9 mouse cellular contexts compared by ENCODE assay signal in the genomic region with DNA sequence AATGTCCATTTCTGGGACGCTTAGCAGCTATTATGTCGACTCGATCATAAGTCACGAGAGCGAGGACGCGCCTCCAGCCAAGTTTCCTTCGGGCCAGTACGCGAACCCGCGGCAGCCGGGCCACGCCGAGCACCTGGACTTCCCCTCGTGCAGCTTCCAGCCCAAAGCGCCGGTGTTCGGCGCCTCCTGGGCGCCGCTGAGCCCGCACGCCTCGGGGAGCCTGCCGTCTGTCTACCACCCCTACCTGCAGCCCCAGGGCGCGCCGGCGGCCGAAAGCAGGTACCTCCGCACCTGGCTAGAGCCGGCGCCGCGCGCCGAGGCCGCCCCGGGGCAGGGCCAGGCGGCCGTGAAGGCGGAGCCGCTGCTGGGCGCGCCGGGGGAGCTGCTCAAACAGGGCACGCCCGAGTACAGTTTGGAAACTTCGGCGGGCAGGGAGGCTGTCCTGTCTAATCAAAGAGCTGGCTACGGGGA. TPM values are rescaled to one million over a fixed set of nuclear protein-coding genes. Genes with fewer than 3 reads are reported as not detected.
DNase-seq lines count a peak whose midpoint lies in the region; ATAC-seq and TF ChIP-seq lines count a peak whose summit lies in the region.
"Had no signal": no experiment of that assay in that cellular context is flagged by ENCODE, and none has a peak within 500 bp of the region (broad histone marks: within the 10 kb centered on the region; RNA-seq: fewer than 3 reads in every experiment).

No protein-coding gene starts in this region.

- H3K4me1 ChIP-seq in hindbrain, embryonic 12.5 days: peaks cover 6% of the 10 kb centered on the region
- H3K4me1 ChIP-seq in limb, embryonic 11.5 days (ENCODE audit: control insufficient read depth, insufficient read depth, low read length): peaks cover 21% of the 10 kb centered on the region

- peak overlapping the region; percentile 23 for H3K4me3 ChIP-seq in hindbrain, embryonic 12.5 days
- peak overlapping the region; percentile 22 for H3K4me3 ChIP-seq in limb, embryonic 11.5 days (ENCODE audit: low read depth, low read length)
- H3K4me3 ChIP-seq in layer of hippocampus, adult 2 months: no peak overlapping the region

- H3K27ac ChIP-seq in hindbrain, embryonic 12.5 days: no peak overlapping the region
- H3K27ac ChIP-seq in limb, embryonic 11.5 days (replicated peaks; ENCODE audit: low read depth, low read length): no peak overlapping the region
- no peak overlapping the region for H3K27ac ChIP-seq in layer of hippocampus, adult 2 months

- no peak for ATAC-seq in hindbrain, embryonic 12.5 days (ENCODE audit: low FRiP score)
- no peak for ATAC-seq in limb, embryonic 11.5 days (ENCODE audit: insufficient number of reproducible peaks, low FRiP score, low TSS enrichment, low read depth)

- peak; percentile 54 for DNase-seq in urinary bladder, adult 2 months (ENCODE audit: low spot score)
- DNase-seq in urinary bladder, postnatal 4 days (ENCODE audit: low spot score in 2 of 2): no peak
- DNase-seq in limb, embryonic 11.5 days (ENCODE audit: low spot score): no peak
- DNase-seq in urinary bladder, postnatal 36 days (ENCODE audit: low spot score in 2 of 2): peak; percentile 59 to 63
- no peak for DNase-seq in layer of hippocampus, adult 2 months (ENCODE audit: low spot score in 2 of 2)
- no peak for DNase-seq in spleen, postnatal 14 days (ENCODE audit: low spot score in 2 of 2)
- no peak for DNase-seq in cerebellum, adult 9-10 months
- DNase-seq: thymus, postnatal 4 days had no signal

- 0 out of 2 replicates have a peak overlapping the region, but pooled peaks have one; percentile 15 for H3K4me2 ChIP-seq in hindbrain, embryonic 12.5 days (replicated peaks)
- H3K4me2 ChIP-seq in limb, embryonic 11.5 days (ENCODE audit: low read depth, severe bottlenecking): peak overlapping the region; percentile 41

- TF ChIP-seq CTCF in layer of hippocampus, adult 2 months (conservative IDR thresholded peaks at IDR 0.05): no peak

- peaks cover 98% of the 10 kb centered on the region for H3K27me3 ChIP-seq in hindbrain, embryonic 12.5 days
- H3K27me3 ChIP-seq in limb, embryonic 11.5 days (ENCODE audit: control insufficient read depth, insufficient read depth, low read length): peaks cover 95% of the 10 kb centered on the region

- under 1% methylated on average over 52 of the region's 52 CpGs for WGBS in hindbrain, embryonic 12.5 days
- whole genome bisulfite sequencing in limb, embryonic 11.5 days: 0% methylated on average over 52 of the region's 52 CpGs

- H3K36me3 ChIP-seq in hindbrain, embryonic 12.5 days: no peaks in the 10 kb centered on the region
- H3K36me3 ChIP-seq in limb, embryonic 11.5 days (ENCODE audit: control insufficient read depth, insufficient read depth, low read length): no peaks in the 10 kb centered on the region

- H3K9ac ChIP-seq in hindbrain, embryonic 12.5 days: no peak overlapping the region; the same call in 1 of the 2 replicates
- 0 out of 2 replicates have a peak overlapping the region, but pooled peaks have one; percentile 22 for H3K9ac ChIP-seq in limb, embryonic 11.5 days (ENCODE audit: low read length)

- no peaks in the 10 kb centered on the region for H3K9me3 ChIP-seq in hindbrain, embryonic 12.5 days (replicated peaks)
- no peaks in the 10 kb centered on the region for H3K9me3 ChIP-seq in limb, embryonic 11.5 days (ENCODE audit: control insufficient read depth, low read length)

RNA-seq across cellular contexts. Expression of a gene that starts 0.3 kb away (rescaled TPM):
- polyA plus RNA-seq in urinary bladder, adult 2 months (2012; rRNA removed): 2.7 and 3.2 TPM in 2 replicates
- polyA plus RNA-seq in hindbrain, embryonic 12.5 days (2016; fragmentation: Nextera tagmentation; extraction: Ambion mirVana): 0.36 and 0.46 TPM in 2 replicates
- 1.7 and 1.8 TPM in 2 replicates for polyA plus RNA-seq in limb, embryonic 11.5 days (2014; fragmentation: Nextera tagmentation; extraction: Ambion mirVana)
- total RNA-seq in layer of hippocampus, adult 2 months (2021): not detected

RNA-seq across cellular contexts. Expression of a gene that starts 10.1 kb away (rescaled TPM):
- polyA plus RNA-seq in urinary bladder, adult 2 months (2012; rRNA removed): 12.0 and 13.4 TPM in 2 replicates
- 4.4 and 8.1 TPM in 2 replicates for polyA plus RNA-seq in hindbrain, embryonic 12.5 days (2016; fragmentation: Nextera tagmentation; extraction: Ambion mirVana)
- polyA plus RNA-seq in limb, embryonic 11.5 days (2014; fragmentation: Nextera tagmentation; extraction: Ambion mirVana): 0.38 and 0.89 TPM in 2 replicates
- total RNA-seq in layer of hippocampus, adult 2 months (2021): not detected

RNA-seq across cellular contexts. Expression of a gene that starts 14.8 kb away (rescaled TPM):
- 9.5 and 9.6 TPM in 2 replicates for polyA plus RNA-seq in urinary bladder, adult 2 months (2012; rRNA removed)
- 9.6 and 11.0 TPM in 2 replicates for polyA plus RNA-seq in hindbrain, embryonic 12.5 days (2016; fragmentation: Nextera tagmentation; extraction: Ambion mirVana)
- 3.7 and 4.3 TPM in 2 replicates for polyA plus RNA-seq in limb, embryonic 11.5 days (2014; fragmentation: Nextera tagmentation; extraction: Ambion mirVana)
- not detected for total RNA-seq in layer of hippocampus, adult 2 months (2021)

RNA-seq across cellular contexts. Expression of a gene that starts 20.7 kb away (rescaled TPM):
- polyA plus RNA-seq in urinary bladder, adult 2 months (2012; rRNA removed): 12.9 and 13.7 TPM in 2 replicates
- polyA plus RNA-seq in hindbrain, embryonic 12.5 days (2016; fragmentation: Nextera tagmentation; extraction: Ambion mirVana): 60.0 and 64.5 TPM in 2 replicates
- 1.9 and 2.8 TPM in 2 replicates for polyA plus RNA-seq in limb, embryonic 11.5 days (2014; fragmentation: Nextera tagmentation; extraction: Ambion mirVana)
- not detected for total RNA-seq in layer of hippocampus, adult 2 months (2021)

RNA-seq across cellular contexts. Expression of a gene that starts 31.6 kb away (rescaled TPM):
- 5.8 and 7.4 TPM in 2 replicates for polyA plus RNA-seq in urinary bladder, adult 2 months (2012; rRNA removed)
- 74.3 and 126 TPM in 2 replicates for polyA plus RNA-seq in hindbrain, embryonic 12.5 days (2016; fragmentation: Nextera tagmentation; extraction: Ambion mirVana)
- 2.1 and 2.6 TPM in 2 replicates for polyA plus RNA-seq in limb, embryonic 11.5 days (2014; fragmentation: Nextera tagmentation; extraction: Ambion mirVana)
- total RNA-seq in layer of hippocampus, adult 2 months (2021): not detected

Comparison
In these comparisons a context has a peak if more than half of its experiments do, and no peak if none do; other contexts are left out.
1. DNase-seq: peak in urinary bladder, adult 2 months (single experiment) and urinary bladder, postnatal 36 days (2 of 2); none in urinary bladder, postnatal 4 days (0 of 2), limb, embryonic 11.5 days (single experiment), layer of hippocampus, adult 2 months (0 of 2), spleen, postnatal 14 days (0 of 2) and cerebellum, adult 9-10 months (single experiment).